Mouse (Mus musculus) forebrain, embryonic 10.5 days (tissue): ENCODE measurements around the gene Galntl6. TPM values are rescaled to one million over a fixed set of nuclear protein-coding genes. Genes with fewer than 3 reads are reported as not detected.

ENCODE experiments used
- DNase-seq: peaks from one replicate; pipeline ENCODE4 v3.0.0-alpha.2; 2017; ENCODE audit warnings: low spot score; ENCODE audit errors: extremely low spot score
- H3K27ac ChIP-seq: fragments of 300-500 bp; sonication (generic); 2 replicates; pipeline ENCODE4 v1.5.1; 2016; ENCODE audit warnings: mild to moderate bottlenecking
- H3K27me3 ChIP-seq: fragments of 300-500 bp; sonication (generic); 2 replicates; pipeline ENCODE4 v1.6.1; 2016; ENCODE audit warnings: mild to moderate bottlenecking; ENCODE audit not compliant: poor library complexity, severe bottlenecking
- H3K36me3 ChIP-seq: fragments of 300-500 bp; sonication (generic); replicated peaks from 2 replicates; pipeline ENCODE4 v1.6.1; 2016; ENCODE audit warnings: mild to moderate bottlenecking, moderate library complexity
- H3K4me1 ChIP-seq: fragments of 300-500 bp; sonication (generic); 2 replicates; pipeline ENCODE4 v1.6.1; 2016
- H3K4me3 ChIP-seq: fragments of 300-500 bp; sonication (generic); 2 replicates; pipeline ENCODE4 v1.5.1; 2016; ENCODE audit warnings: mild to moderate bottlenecking, moderate library complexity
- H3K9me3 ChIP-seq: fragments of 300-500 bp; sonication (generic); 2 replicates; pipeline ENCODE4 v1.6.1; 2016; ENCODE audit warnings: mild to moderate bottlenecking, moderate library complexity
- WGBS: fragments of 180-500 bp; shearing (Covaris S2); methylation state at CpG from one replicate; pipeline ENCODE4 v1.1.7; 2016; 5-methylcytosine and 5-hydroxymethylcytosine counted together
- polyA plus RNA-seq: library from polyadenylated mRNA; unstranded; fragments of >200 nt; fragmentation: Nextera tagmentation; extraction: Ambion mirVana; gene quantifications from 2 replicates; pipeline ENCODE4 v1.2.1, GENCODE M21; 2016

The Galntl6 gene
- polyA plus RNA-seq, 1 experiment from 2014 or later, result 0.07 TPM

GRCm38 (mm10) chr8:57841446-57841845 lies 1071.0 kb downstream of the Galntl6 start:
- Histone ChIP-seq H3K9me3 (no peaks in the 10 kb centered on the region), H3K4me3 (no peak overlapping the region), H3K27me3 (no peaks in the 10 kb centered on the region), H3K36me3 (no peaks in the 10 kb centered on the region), H3K4me1 (peaks cover 23% of the 10 kb centered on the region), H3K27ac (no peak overlapping the region)
- no peak for DNase-seq
- 86% methylated on average over 4 of the region's 4 CpGs for WGBS

GRCm38 (mm10) chr8:57837384-57837783 lies 1075.1 kb downstream of the Galntl6 start:
- no peaks in the 10 kb centered on the region for H3K36me3 ChIP-seq
- no peak for DNase-seq
- H3K9me3 ChIP-seq, result no peaks in the 10 kb centered on the region
- H3K4me1 ChIP-seq, result peaks cover 20% of the 10 kb centered on the region
- peak overlapping the region; percentile 12; the same call in 1 of the 2 replicates for H3K4me3 ChIP-seq
- 0 out of 2 replicates have a peak overlapping the region, but pooled peaks have one; percentile 52 for H3K27ac ChIP-seq
- no peaks in the 10 kb centered on the region for H3K27me3 ChIP-seq
- 55% methylated on average over 8 of the region's 8 CpGs for WGBS

GRCm38 (mm10) chr8:57836981-57837380 lies 1075.5 kb downstream of the Galntl6 start:
- DNase-seq, result no peak
- no peaks in the 10 kb centered on the region for H3K9me3 ChIP-seq
- H3K27me3 ChIP-seq, result no peaks in the 10 kb centered on the region
- 55% methylated on average over 11 of the region's 11 CpGs for WGBS
- peaks cover 20% of the 10 kb centered on the region for H3K4me1 ChIP-seq
- no peaks in the 10 kb centered on the region for H3K36me3 ChIP-seq
- H3K4me3 ChIP-seq, result peak overlapping the region; percentile 12; the same call in 1 of the 2 replicates
- peak overlapping the region; percentile 52; the same call in 1 of the 2 replicates for H3K27ac ChIP-seq

- peak; percentile 36 for DNase-seq
- Histone ChIP-seq H3K4me1 (peaks cover 20% of the 10 kb centered on the region), H3K27ac (no peak overlapping the region), H3K36me3 (no peaks in the 10 kb centered on the region), H3K9me3 (no peaks in the 10 kb centered on the region), H3K27me3 (no peaks in the 10 kb centered on the region), H3K4me3 (peak overlapping the region; percentile 8; the same call in 1 of the 2 replicates)
- WGBS, result 46% methylated on average over 15 of the region's 15 CpGs
Observed at GRCm38 (mm10) chr8:57836201-57836883, 1076.1 kb downstream of the Galntl6 start.

- 74% methylated on average over 7 of the region's 7 CpGs for WGBS
- no peak overlapping the region for H3K27ac ChIP-seq
- H3K4me1 ChIP-seq, result no peaks in the 10 kb centered on the region
- H3K36me3 ChIP-seq, result no peaks in the 10 kb centered on the region
- H3K27me3 ChIP-seq, result no peaks in the 10 kb centered on the region
- H3K4me3 ChIP-seq, result no peak overlapping the region
- H3K9me3 ChIP-seq, result no peaks in the 10 kb centered on the region
- no peak for DNase-seq
Observed at GRCm38 (mm10) chr8:57823151-57823550, 1089.3 kb downstream of the Galntl6 start.

GRCm38 (mm10) chr8:57816034-57816433 lies 1096.4 kb downstream of the Galntl6 start:
- WGBS, result 64% methylated on average over 7 of the region's 7 CpGs
- no peak overlapping the region for H3K27ac ChIP-seq
- H3K4me3 ChIP-seq, result no peak overlapping the region
- no peaks in the 10 kb centered on the region for H3K27me3 ChIP-seq
- H3K4me1 ChIP-seq, result peaks cover 15% of the 10 kb centered on the region; the same call in 1 of the 2 replicates
- H3K9me3 ChIP-seq, result no peaks in the 10 kb centered on the region
- no peaks in the 10 kb centered on the region for H3K36me3 ChIP-seq
- no peak for DNase-seq

GRCm38 (mm10) chr8:57807060-57807459 lies 1105.4 kb downstream of the Galntl6 start:
- Histone ChIP-seq H3K27me3 (no peaks in the 10 kb centered on the region), H3K4me1 (no peaks in the 10 kb centered on the region), H3K4me3 (no peak overlapping the region), H3K9me3 (no peaks in the 10 kb centered on the region), H3K27ac (no peak overlapping the region), H3K36me3 (no peaks in the 10 kb centered on the region)
- 81% methylated on average over 4 of the region's 4 CpGs for WGBS
- no peak for DNase-seq

- no peak for DNase-seq
- Histone ChIP-seq H3K4me1 (peaks cover 3% of the 10 kb centered on the region), H3K27me3 (no peaks in the 10 kb centered on the region), H3K4me3 (no peak overlapping the region), H3K36me3 (no peaks in the 10 kb centered on the region), H3K27ac (no peak overlapping the region), H3K9me3 (no peaks in the 10 kb centered on the region)
- WGBS, result 82% methylated on average over 4 of the region's 4 CpGs
Observed at GRCm38 (mm10) chr8:57805094-57805493, 1107.3 kb downstream of the Galntl6 start.

- no peak overlapping the region for H3K27ac ChIP-seq
- 91% methylated on average over 8 of the region's 8 CpGs for WGBS
- no peak for DNase-seq
- H3K9me3 ChIP-seq, result no peaks in the 10 kb centered on the region
- H3K4me1 ChIP-seq, result peaks cover 10% of the 10 kb centered on the region
- no peaks in the 10 kb centered on the region for H3K36me3 ChIP-seq
- no peaks in the 10 kb centered on the region; the same call in 1 of the 2 replicates for H3K27me3 ChIP-seq
- no peak overlapping the region for H3K4me3 ChIP-seq
Observed at GRCm38 (mm10) chr8:57803821-57804220, 1108.6 kb downstream of the Galntl6 start.

GRCm38 (mm10) chr8:57801197-57801596 lies 1111.2 kb downstream of the Galntl6 start:
- no peak overlapping the region for H3K4me3 ChIP-seq
- WGBS, result 83% methylated on average over 4 of the region's 4 CpGs
- no peak overlapping the region for H3K27ac ChIP-seq
- DNase-seq, result no peak
- peaks cover 10% of the 10 kb centered on the region for H3K4me1 ChIP-seq
- peaks cover 25% of the 10 kb centered on the region for H3K27me3 ChIP-seq
- H3K9me3 ChIP-seq, result no peaks in the 10 kb centered on the region
- H3K36me3 ChIP-seq, result no peaks in the 10 kb centered on the region

GRCm38 (mm10) chr8:57800327-57800726 lies 1112.1 kb downstream of the Galntl6 start:
- Histone ChIP-seq H3K27ac (peak overlapping the region; percentile 79), H3K4me1 (peaks cover 12% of the 10 kb centered on the region), H3K9me3 (no peaks in the 10 kb centered on the region), H3K27me3 (peaks cover 33% of the 10 kb centered on the region), H3K4me3 (peak overlapping the region; percentile 42), H3K36me3 (no peaks in the 10 kb centered on the region)
- WGBS, result 22% methylated on average over 4 of the region's 4 CpGs
- peak; percentile 66 for DNase-seq

GRCm38 (mm10) chr8:57799797-57800204 lies 1112.6 kb downstream of the Galntl6 start:
- Histone ChIP-seq H3K9me3 (no peaks in the 10 kb centered on the region), H3K27ac (peak overlapping the region; percentile 79), H3K4me3 (peak overlapping the region; percentile 42), H3K4me1 (peaks cover 18% of the 10 kb centered on the region), H3K27me3 (peaks cover 38% of the 10 kb centered on the region), H3K36me3 (no peaks in the 10 kb centered on the region)
- WGBS, result 4% methylated on average over 12 of the region's 12 CpGs
- DNase-seq, result peak; percentile 61

GRCm38 (mm10) chr8:57793455-57793854 lies 1119.0 kb downstream of the Galntl6 start:
- peaks cover 34% of the 10 kb centered on the region for H3K27me3 ChIP-seq
- no peaks in the 10 kb centered on the region for H3K36me3 ChIP-seq
- H3K4me1 ChIP-seq, result peaks cover 18% of the 10 kb centered on the region
- no peak overlapping the region for H3K4me3 ChIP-seq
- no peak overlapping the region for H3K27ac ChIP-seq
- WGBS, result 25% methylated on average over 4 of the region's 4 CpGs
- no peak for DNase-seq
- no peaks in the 10 kb centered on the region for H3K9me3 ChIP-seq
